Mouse (Mus musculus) brown adipose tissue, adult 24 weeks (tissue): ENCODE measurements around the gene Myt1. TPM values are rescaled to one million over a fixed set of nuclear protein-coding genes. Genes with fewer than 3 reads are reported as not detected.

Source experiments
- H3K27ac ChIP-seq: fragments of 200-500 bp; replicated peaks from 2 replicates; pipeline ENCODE4 v1.5.1; 2012; ENCODE audit warnings: low read depth, mild to moderate bottlenecking, low read length
- H3K4me1 ChIP-seq: fragments of 200-500 bp; 2 replicates; pipeline ENCODE4 v1.6.1; 2012; ENCODE audit warnings: low read length, mixed read lengths; ENCODE audit not compliant: control insufficient read depth, insufficient read depth, insufficient read length
- H3K4me3 ChIP-seq: fragments of 200-500 bp; 2 replicates; pipeline ENCODE4 v1.5.1; 2012; ENCODE audit warnings: low read depth, mild to moderate bottlenecking, low read length, moderate library complexity; ENCODE audit not compliant: insufficient read depth
- polyA plus RNA-seq: library from polyadenylated mRNA; stranded (reverse); fragments of >200 nt; gene quantifications from 2 replicates; pipeline ENCODE4 v1.2.4, GENCODE M21; 2012; ENCODE audit not compliant: missing spikeins, insufficient read depth, insufficient read length

Myt1 gene
- polyA plus RNA-seq, 1 experiment, result not detected

DNA sequence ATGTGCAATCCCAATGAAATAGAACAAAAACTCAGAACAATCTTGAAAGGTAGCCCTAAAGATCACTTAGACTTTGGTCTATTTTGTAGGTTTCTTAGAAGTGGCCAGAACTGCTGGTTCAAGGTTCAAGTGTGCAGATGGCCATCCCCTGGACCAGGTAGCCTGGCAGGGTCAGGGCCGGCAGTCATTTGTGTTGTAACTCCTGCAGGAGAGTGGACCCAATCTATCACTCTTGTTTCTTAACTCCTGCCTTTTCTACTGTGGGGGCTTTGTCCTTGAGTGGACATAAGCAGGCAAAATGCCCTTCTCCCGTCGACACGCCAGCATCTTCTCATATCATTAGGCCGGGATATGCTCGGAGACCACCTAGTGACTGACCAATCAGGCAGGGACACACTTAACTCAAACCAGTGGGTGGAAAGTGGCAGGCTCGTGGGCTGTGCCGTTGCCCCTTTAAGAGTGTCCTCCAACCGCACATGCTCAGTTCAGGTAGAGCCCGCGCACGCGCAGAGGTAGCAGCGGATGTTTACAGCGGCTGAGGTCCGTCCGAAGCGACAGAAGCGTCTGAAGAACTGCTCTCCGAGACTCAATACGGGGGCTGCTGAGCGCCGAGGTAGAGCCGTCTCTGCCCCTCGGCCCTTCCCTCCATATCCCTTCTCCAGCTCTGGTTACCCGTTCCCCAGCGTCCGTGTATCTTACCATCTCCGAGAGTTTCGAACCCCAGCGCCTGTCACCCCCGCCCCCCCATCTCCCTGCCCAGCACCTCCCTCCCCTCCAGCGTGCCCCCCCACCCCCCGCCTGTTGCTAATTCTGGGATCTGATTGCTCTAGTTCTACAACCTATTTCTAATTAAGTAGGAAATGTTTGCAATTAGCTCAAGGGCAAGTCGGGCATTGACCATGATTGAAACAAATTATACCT is 74.5 kb downstream of the Myt1 start, which contains the start of gene Pcmtd2:
Gene Pcmtd2 (plus strand): TSS at position 483 of the 921 bp plus-strand sequence.
- peak within 1 kb of the TSS; percentile 90 for H3K4me3 ChIP-seq
- peak within 1 kb of the TSS; percentile 83 for H3K27ac ChIP-seq
- H3K4me1 ChIP-seq, result 0 out of 2 replicates have a peak, but pooled peaks cover 4% of the 10 kb centered on the region

DNA sequence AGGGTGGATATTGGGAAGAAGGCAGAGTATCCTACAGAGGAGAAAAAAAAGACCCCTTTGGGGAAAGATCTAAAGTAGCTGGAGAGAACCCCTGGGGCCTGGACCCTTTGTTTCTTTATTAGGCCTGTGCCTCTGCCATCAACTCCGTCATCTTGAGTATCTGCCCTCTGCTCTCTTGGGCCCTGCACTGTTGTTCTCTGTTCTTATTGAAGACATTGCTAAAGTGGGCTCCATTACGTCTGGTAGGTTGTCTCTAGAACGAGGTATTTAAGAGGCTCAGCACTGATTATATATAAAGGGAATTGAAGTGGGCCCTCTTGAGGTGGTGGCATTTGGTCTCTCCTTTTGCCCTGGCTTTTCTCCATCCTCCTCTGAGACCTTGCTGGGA is 75.2 kb downstream of the Myt1 start:
- Histone ChIP-seq H3K27ac (0 out of 2 replicates have a peak overlapping the region, but pooled peaks have one; percentile 30), H3K4me3 (peak overlapping the region; percentile 90), H3K4me1 (0 out of 2 replicates have a peak, but pooled peaks cover 4% of the 10 kb centered on the region)

DNA sequence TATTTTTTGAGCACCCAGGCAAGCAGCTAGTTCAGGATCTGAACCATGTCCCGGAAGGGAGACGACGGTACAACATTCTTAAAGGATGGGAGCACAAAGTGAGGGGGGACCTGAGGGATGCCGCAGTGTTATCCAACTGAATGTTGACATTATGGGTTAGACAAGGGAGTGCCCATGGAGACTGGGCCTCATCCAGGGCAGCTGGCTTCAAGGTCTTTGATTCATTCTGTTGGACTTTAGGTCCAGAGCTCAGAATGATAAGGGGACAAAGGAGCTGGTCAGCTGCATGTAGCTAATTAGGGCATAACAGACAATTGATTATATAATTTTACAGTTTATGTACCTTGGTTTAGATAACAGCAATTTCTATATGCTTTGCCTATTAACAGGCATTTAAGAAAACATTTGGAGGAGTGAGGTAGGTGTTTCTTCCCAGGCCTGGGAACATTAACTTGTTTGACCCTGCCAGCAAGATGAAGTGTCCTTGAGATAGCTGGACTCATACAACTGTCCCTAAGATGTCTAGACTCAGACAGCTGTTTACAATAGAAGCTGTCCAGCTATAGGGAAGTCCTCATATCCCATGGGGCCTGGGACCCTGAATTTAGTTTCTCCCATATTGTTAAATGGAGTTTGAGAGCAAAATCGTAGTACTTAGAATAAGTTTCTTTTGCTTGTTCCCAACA is 82.7 kb downstream of the Myt1 start:
- no peak overlapping the region for H3K27ac ChIP-seq
- no peak overlapping the region for H3K4me3 ChIP-seq
- H3K4me1 ChIP-seq, result no peaks in the 10 kb centered on the region

DNA sequence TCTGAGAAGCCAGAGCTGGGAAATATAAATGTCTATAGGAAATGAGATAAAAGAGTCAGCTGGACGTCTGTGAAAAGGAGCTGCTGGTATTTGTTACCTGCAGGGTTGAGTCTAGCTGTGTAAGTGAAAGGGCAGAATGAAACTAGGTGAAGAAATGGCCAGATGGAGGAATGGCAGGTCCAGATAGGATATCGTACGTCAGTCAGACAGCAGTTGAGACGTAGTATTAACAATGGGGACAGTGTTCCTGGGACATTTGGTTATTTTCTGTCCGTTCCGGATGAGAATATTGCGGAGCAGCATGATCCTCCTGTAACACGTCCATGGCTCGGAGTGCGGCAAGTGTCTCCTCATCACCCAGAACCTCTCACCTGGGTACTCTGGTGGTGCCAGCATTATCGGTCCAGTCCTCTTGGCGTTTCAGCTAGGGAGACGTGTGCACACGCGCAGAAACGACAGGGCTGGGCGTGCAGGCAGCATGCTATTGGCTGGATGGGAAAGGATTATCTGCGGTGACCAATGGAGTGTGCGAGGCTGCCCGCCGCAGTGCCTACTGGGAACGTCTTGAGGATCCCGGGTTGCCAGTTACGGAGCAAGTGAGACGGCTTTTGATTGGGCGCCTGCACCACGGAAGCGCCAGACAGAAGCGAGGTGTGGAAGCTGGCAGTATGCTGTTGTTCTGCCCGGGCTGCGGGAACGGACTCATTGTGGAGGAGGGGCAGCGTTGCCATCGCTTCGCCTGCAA is 100.8 kb downstream of the Myt1 start, which contains the start of gene Polr3k:
Gene Polr3k (plus strand): TSS at position 547 of the 745 bp plus-strand sequence.
- peak within 1 kb of the TSS; percentile 62 for H3K4me3 ChIP-seq
- H3K4me1 ChIP-seq, result no peaks in the 10 kb centered on the region
- H3K27ac ChIP-seq, result no peak within 1 kb of the TSS

DNA sequence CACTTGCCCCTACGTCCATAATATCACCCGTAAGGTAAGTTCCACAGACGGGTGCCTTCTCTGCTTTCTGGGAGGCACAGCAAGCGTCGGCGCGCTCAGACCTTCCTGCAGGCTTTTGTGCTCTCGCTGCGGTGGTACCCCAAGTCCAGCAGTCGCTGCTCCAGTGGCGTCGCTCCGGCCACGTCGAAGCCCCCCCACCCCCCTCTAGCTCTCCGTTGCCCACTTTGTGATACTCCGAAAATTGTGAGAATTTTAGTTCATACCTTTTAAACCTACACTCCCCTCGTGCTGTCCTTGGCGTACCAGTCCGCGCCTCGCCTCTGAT is 101.4 kb downstream of the Myt1 start:
- Histone ChIP-seq H3K27ac (no peak overlapping the region), H3K4me3 (peak overlapping the region; percentile 57), H3K4me1 (no peaks in the 10 kb centered on the region)

DNA sequence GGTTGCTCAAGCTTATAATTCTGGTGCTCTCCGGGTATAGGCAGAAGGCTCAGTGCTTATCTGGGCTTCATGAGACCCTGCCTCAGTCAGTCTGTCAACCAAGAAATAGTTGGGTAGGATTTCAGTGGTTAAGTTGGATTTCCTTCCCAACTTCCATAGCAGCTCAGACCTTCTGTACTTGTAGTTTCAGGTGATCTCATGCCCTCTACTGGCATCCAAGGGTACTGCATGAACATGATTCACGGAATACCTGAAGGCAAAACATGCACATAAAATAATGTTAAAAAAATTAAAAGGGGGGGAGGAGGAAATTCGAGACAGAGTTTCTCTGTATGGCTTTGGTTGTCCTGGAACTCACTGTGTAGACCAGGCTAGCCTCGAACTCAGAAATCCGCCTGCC is 103.8 kb downstream of the Myt1 start:
- Histone ChIP-seq H3K4me1 (no peaks in the 10 kb centered on the region), H3K27ac (no peak overlapping the region), H3K4me3 (no peak overlapping the region)

DNA sequence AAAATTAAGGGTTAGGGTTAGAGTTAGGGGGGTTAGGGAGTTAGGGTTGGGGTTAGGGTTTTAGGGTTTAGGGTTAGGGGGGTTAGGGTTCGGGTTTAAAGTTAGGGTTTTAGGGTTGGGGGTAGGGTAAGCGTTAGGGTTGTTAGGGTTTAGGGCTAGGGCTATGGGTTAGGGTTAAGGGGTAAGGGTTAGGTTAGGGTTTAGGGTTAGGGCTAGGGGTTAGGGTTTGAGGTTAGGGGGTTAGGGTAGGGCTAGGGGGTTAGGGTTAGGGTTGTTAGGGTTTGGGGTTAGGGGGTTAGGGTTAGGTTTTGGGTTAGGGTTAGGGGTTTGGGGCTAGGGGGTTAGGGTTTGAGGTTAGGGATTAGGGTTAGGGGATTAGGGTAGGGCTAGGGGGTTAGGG is 107.9 kb downstream of the Myt1 start:
- H3K4me3 ChIP-seq, result no peak overlapping the region
- no peak overlapping the region for H3K27ac ChIP-seq
- no peaks in the 10 kb centered on the region for H3K4me1 ChIP-seq

Other genes with a start within 250 kb of the Myt1 start
- 30.8 and 38.6 TPM in 2 replicates for gene Dnajc5, start 242.8 kb upstream of the Myt1 start, polyA plus RNA-seq
- gene Uckl1, start 178.4 kb upstream of the Myt1 start, polyA plus RNA-seq, result 26.8 and 26.9 TPM in 2 replicates
- gene Prpf6, start 171.5 kb upstream of the Myt1 start, polyA plus RNA-seq, result 23.2 and 23.7 TPM in 2 replicates
- 5.1 TPM in 2 replicates for gene Zfp512b, start 170.5 kb upstream of the Myt1 start, polyA plus RNA-seq
- gene Samd10, start 164.1 kb upstream of the Myt1 start, polyA plus RNA-seq, result 0.63 and 1.6 TPM in 2 replicates
- gene Gm29797, start 106.3 kb upstream of the Myt1 start, polyA plus RNA-seq, result not detected in 2 replicates
- gene Sox18, start 91.7 kb upstream of the Myt1 start, polyA plus RNA-seq, result 12.8 and 22.2 TPM in 2 replicates
- 3.2 and 3.4 TPM in 2 replicates for gene Tcea2, start 83.0 kb upstream of the Myt1 start, polyA plus RNA-seq
- 27.0 and 27.9 TPM in 2 replicates for gene Rgs19, start 69.4 kb upstream of the Myt1 start, polyA plus RNA-seq
- not detected in 2 replicates for gene Lkaaear1, start 64.9 kb upstream of the Myt1 start, polyA plus RNA-seq
- not detected in 2 replicates for gene Oprl1, start 48.3 kb upstream of the Myt1 start, polyA plus RNA-seq
- gene Pcmtd2, start 74.5 kb downstream of the Myt1 start, polyA plus RNA-seq, result 27.0 and 38.8 TPM in 2 replicates
- 16.7 and 22.2 TPM in 2 replicates for gene Polr3k, start 101.0 kb downstream of the Myt1 start, polyA plus RNA-seq
- not detected in 2 replicates for gene Gm14496, start 227.8 kb downstream of the Myt1 start, polyA plus RNA-seq